Mouse (Mus musculus) 3T3-L1 (cell line): Measurements from ENCODE around the gene A930018P22Rik.
"Not testable (repeated sequence)": the region's sequence is repeated elsewhere in the genome, so short reads cannot be mapped to it uniquely, and the experiment has no call there.

ENCODE experiments used
- DNase-seq: peaks from one replicate; pipeline ENCODE4 v3.0.0-alpha.2; 2015; ENCODE audit warnings: low read depth, low spot score

Gene A930018P22Rik

DNA sequence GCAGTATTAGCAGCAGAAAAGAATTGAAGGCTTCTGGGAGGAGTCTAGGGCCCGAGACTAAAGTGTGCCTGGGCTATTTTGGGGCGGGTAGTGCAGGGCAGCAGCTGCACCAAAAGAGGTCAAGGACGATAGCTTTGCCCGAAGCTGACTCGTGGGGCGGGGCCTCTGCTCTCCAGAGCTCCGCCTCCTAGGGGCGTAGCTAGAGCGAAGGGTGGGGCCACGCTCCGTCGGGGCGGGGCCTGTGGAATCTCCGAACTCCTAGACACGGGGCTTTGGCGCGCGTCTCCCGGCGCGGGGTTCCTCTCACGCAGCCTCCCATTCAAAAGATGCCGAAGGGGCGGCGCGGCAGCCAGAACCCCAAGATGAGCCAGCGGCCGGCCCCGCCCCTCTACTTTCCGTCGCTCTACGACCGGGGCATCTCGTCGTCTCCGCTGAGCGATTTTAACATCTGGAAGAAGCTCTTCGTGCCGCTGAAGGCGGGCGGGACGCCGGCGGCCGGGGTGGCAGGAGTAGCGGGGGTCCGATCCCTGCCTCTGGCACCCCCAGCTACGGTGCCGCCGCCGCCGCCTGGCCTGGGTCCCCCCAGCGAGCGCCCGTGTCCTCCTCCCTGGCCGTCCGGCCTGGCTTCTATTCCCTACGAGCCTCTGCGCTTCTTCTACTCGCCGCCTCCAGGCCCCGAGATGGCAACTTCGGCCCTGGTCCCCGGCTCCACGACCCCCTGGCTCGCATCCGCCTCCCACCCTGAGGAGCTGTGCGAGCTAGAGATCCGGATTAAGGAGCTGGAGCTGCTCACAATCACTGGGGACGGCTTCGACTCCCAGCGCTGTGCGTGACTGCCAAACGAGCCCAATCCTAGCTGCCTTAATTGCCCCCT lies at the start of gene A930018P22Rik:
TSS of gene A930018P22Rik (plus strand) at position 265 of the 874 bp plus-strand sequence.
- peak; percentile 85 for DNase-seq

DNA sequence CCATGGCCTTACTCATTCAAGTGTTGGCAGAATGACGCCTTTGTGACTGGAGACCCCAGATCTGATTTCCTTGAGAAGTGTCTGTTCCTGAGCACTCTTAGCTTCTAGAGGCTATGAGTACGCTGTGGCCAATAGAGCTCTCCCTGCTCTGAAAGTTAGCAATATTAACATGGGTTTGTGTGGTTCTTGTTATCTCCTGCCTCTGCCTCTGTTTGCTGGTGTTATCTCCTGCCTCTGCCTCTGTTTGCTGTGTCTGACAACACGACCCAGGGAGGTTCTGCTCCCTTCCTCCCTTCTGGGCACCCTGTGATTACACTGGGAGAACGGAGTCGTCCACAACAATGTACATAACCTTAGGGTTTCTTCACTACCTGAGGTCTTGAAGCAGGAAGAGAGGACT lies 44.3 kb upstream of the A930018P22Rik start:
- DNase-seq = not testable (repeated sequence)

DNA sequence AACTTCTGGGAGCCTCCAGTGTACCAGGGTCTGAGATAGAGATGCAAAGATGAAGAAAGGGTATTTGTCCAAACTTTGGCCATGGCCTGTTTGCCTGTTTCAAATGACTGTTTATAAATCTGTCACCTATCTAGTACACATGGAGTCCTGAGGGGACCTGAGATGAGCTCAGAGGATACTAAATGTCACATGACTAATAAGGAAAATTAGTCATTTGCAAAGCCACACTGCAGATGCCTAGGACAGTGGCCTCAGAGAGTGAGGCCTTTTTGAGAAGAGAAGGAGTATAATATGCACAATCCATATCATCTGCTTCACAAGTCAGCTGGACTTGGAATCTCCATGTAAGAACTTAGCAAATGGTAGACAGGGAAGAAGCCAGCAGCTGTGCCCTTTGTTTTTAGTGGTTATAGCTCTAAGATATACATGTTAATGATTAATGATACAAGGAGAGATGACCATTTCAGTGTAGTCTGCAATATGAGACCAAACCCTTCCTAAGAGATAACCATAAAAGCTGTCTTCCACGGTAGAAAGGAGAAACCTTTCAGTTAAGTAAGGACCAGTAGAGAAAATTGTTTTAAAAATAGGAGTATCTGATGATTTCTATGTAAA lies 41.0 kb upstream of the A930018P22Rik start:
- not testable (repeated sequence) for DNase-seq

DNA sequence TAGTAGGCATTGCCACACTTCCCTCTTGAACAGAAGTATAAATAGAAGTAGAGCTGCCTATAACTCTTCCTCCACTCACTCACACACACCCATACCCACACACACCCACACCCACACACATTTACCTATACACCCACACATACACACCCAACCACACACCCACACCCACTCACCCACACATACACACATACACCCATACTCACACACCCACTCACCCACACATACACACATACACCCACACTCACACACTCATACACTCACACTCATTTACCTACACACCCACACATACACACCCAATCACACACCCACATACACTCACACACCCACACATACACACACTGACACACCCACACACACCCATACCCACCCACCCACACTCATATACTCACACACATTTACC lies 40.1 kb upstream of the A930018P22Rik start:
- no peak for DNase-seq

DNA sequence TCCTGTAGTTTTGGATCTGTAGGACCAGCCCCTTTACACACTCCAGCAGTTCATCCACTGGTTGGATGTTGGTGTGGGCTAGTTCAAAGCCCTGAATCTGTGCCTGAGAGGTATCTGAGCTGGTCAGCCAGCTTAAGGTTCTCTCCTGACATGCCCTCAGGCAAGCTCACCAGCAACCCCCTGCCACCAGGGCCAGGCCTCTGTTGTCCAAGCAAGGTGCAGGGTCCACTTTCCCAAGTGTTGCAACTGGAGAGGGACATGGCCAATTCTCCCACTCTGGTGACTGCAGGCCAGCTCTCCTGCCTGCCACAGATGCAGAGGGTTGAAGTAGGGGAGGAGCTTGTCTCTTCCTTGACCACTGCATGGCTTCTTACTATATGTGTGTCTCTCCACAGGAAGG lies 38.5 kb upstream of the A930018P22Rik start:
- DNase-seq = not testable (repeated sequence)

DNA sequence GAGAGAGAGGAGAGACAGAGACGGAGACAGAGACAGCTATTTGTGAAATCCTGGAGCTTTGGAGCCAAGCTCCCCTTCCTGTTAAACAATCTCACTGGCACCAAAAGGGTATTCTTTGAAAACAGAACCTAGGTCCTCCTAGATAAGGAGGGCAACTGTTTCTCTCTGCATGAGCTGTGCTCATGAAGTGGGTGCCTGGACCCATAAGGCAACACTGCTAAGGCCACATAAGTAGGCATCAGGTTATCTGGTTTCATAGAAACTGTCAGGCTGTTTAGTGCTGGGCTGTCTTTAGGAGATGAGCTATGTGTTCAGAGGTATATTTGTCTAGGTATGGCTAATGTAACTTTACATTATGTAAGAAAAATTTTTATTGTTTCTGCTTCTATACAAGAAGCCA lies 35.0 kb upstream of the A930018P22Rik start:
- not testable (repeated sequence) for DNase-seq

DNA sequence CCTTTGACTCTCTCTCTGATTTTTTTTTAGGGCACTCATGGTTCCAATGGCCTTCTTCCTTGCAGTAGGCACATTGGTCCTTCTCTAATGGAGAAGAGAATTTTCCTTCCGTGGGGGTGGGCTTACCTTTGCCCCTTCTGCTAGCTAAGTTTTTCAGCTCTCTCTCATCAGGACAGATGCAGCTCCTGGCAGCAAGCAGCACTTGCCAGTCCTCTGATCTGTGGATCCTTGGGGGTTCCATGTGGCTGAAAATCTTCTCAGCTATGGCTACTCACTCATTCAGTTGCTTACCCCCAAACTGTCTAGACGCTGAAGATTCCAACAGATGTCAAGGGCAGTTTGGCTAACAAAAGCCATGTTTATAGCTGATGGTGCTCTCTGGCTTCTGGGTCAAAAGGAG lies 29.3 kb upstream of the A930018P22Rik start:
- DNase-seq = no peak

DNA sequence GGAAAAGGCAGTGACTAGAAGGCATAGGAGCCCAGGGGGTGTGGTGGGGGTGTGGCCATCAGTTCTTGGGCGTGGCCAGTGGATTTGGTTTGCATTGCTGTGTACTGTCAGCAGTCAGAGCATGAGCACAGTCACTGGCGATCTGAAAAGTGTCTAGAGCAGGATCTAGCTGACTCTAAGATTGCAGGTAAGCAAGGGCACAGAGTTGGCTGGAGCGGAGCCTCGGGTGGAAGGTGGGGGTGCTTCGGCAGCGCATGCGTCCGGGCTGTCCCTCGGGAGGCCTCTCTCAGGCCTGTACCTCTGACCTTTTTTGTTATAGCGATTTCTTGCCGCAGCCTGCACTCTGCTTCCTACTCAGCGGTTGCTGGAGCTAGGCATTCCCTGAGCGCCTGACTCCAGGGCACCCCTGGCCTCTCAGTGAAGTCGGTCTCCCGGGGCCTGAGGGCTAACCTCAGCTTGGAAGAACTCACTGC lies 26.8 kb upstream of the A930018P22Rik start, which contains the start of gene Cd59a:
TSS of gene Cd59a (plus strand) at position 61 of the 473 bp plus-strand sequence.
- DNase-seq = peak; percentile 97

DNA sequence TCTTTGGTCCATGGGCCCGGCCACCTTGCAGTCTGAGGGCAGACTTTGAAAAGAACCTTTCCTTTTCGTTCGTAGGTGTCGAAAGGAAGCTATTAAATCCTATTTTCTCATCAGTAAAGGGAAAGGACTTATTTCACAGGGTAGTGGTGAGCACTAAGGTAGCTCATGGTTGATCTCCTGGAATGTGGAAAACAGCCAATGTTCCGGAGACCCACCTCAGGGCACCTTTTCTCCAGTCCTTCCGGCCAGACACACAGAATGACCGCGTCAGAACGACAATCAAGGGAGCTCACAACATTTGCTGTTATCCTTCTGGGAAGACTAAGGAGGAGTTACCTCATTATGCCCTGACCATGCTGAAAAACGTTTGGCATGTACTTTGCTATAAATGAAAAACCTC lies 26.3 kb upstream of the A930018P22Rik start:
- DNase-seq = no peak

DNA sequence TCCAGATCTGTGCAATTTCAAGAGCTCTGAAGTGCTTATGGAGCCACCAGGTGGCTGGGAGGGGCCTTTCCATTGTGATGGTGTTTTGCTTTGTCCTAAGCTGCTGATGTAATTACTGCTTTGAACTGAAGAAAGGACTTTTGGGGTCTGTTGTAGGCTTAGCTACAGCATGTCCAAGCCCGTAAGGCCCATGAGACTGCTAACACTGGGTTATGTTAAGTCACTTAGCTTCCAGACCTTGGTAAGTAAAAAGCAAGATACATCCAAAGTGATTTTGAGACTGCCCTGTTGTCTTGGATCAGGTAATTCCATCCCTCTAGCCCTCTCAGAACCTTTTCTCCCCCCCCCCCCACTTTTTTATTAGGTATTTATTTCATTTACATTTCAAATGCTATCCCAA lies 25.8 kb upstream of the A930018P22Rik start:
- not testable (repeated sequence) for DNase-seq

DNA sequence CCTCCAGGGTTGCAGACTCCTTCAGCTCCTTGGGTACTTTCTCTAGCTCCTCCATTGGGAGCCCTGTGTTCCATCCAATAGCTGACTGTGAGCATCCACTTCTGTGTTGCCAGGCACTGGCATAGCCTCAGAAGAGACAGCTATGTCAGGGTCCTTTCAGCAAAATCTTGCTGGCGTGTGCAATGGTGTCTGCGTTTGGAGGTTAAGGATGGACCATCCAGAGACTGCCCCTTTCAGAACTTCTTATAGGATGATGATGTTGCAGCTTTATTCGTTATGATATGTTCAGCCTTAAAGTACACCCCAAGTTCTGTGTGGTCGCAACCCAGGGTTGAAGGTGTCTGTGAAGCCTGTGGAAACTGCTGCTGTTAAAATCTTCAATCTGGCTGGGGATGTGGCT lies 25.2 kb upstream of the A930018P22Rik start:
- not testable (repeated sequence) for DNase-seq

DNA sequence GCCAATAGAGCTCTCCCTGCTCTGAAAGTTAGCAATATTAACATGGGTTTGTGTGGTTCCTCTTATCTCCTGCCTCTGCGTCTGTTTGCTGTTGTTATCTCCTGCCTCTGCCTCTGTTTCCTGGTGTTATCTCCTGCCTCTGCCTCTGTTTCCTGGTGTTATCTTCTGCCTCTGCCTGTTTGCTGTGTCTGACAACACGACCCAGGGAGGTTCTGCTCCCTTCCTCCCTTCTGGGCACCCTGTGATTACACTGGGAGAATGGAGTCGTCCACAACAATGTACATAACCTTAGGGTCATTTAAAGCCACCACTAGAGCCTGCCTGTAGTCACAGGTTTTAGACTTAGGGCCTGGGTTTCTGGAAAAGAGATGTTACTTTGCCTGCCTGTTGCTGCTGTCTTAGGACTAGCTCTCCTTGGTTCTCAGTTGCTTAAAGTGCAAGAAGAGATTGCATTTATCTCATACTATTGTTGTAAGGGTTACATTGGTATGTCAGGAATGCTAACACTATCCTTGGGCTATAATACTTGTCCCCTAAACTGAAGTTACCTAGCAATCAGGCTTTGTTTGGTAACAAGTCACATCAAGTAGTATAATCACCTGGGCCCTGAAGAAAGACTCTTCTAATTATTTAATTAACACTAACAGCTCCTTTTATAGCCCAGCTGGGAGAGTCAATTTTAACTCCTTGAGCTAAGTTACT lies 23.9 kb upstream of the A930018P22Rik start:
- peak; percentile 40 for DNase-seq

DNA sequence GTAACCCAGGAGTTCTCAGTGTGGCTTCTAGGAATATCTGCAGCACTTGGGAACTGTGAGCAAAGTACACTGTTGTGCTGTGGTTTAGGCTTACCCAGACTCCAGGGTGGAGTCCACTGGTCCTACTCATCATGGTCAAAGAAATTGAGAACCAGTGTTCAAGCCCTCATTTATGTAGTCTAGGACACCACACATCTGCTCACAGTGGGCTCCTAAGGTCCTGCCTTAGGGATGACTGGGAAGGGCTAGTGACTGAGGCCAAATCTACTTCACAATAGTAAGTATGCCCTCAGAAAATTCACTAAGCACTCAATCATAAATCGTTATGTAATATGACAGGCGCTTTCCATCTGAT lies 23.4 kb upstream of the A930018P22Rik start:
- DNase-seq = no peak

DNA sequence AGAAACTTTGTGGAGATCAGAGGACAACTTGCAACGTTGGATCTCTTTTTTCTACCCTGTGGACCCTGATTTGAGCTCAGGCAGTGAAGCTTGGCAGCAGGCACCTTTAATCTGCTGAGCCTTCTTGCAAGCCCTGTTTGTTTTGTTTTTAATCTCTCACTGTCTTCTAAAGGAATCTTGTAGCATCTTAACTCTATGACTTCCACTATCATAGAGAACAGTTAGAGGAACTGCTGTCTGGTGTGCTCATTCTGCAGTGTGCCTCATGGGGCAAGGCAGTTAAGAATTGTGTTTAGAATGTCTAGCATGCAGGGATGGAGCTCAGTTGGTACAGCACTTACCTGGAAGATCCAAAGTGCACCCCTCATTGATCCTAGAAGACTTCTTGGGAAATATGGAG lies 22.6 kb upstream of the A930018P22Rik start:
- DNase-seq = no peak

DNA sequence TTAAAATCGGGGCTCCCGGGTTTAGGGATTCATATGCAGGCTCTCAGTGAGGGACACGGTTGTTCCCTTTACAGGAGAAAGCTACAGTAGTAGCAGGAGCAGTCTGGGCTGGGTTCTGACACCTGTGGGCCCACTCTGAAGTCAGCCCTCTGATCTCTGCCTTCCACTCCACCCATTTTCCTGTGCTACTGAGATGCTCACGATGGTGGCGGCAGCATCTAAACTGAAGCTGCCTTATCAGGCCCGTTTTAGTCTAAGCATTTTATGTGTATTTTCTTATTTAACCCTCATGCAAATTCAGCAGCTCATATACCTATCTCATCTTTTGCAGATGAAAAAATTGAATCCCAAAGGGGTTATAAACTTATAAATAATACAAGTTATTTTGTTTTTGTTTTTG lies 17.8 kb upstream of the A930018P22Rik start:
- DNase-seq = no peak

DNA sequence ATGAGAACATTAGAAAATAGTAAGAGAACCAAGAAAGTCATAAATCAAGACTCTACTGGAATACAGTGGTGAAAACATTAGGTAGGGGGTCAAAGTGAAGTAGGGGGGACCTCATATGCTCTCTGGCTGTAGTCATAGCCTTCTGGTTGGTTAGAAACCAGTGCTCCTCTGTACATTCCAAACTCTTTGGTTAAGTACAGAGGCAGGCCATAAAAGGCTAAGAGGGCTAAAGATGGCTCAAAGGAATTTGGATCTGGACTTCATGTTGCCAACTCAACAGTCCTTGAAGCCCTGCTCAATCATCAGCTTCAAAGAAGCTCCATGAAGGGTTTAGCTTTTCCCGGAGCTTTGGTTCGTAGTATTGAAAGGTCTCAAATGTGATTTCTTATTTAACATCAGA lies 13.5 kb upstream of the A930018P22Rik start:
- DNase-seq = not testable (repeated sequence)

DNA sequence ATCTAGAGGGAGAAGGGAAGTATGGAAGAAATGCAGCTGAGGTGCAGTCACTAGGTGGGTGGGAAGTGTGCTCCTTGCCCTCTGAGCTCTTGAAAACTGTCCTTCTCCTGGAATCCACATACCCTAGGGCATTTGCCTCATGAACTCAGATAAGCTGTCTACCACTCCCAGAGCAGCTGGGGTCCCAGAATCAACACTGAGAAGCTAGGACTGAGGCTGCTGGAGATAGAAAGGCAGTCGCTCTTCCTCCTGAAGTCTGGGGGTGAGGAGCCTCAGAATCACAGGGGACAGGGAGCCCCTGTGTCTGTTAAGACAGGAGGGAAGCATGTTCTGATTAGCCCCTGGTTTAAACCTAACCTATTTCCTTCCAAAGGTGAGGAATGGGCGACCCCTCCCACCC lies 13.0 kb upstream of the A930018P22Rik start:
- DNase-seq = no peak

DNA sequence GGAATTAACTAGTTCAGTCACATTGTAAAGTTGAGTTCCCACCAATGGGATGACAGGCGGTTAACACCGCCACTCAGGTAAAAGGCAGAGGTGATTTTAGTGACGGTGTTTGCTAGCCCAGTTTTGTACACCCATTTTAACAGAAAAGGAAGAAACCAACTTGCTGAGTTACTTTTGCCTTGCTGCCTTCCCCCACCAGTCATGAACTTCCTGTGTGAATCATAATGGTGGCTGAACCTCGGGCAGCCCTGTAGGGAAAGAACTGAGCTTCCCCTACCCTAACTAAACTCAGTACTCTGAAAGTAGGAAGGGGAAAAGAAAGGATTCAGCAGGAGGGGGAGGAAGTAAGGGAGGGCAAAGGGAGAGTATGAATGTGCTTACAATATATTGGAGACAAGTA lies 12.5 kb upstream of the A930018P22Rik start:
- DNase-seq = no peak

DNA sequence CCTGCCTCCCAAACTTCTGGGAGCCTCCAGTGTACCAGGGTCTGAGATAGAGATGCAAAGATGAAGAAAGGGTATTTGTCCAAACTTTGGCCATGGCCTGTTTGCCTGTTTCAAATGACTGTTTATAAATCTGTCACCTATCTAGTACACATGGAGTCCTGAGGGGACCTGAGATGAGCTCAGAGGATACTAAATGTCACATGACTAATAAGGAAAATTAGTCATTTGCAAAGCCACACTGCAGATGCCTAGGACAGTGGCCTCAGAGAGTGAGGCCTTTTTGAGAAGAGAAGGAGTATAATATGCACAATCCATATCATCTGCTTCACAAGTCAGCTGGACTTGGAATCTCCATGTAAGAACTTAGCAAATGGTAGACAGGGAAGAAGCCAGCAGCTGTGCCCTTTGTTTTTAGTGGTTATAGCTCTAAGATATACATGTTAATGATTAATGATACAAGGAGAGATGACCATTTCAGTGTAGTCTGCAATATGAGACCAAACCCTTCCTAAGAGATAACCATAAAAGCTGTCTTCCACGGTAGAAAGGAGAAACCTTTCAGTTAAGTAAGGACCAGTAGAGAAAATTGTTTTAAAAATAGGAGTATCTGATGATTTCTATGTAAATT lies 11.3 kb upstream of the A930018P22Rik start:
- DNase-seq = not testable (repeated sequence)

DNA sequence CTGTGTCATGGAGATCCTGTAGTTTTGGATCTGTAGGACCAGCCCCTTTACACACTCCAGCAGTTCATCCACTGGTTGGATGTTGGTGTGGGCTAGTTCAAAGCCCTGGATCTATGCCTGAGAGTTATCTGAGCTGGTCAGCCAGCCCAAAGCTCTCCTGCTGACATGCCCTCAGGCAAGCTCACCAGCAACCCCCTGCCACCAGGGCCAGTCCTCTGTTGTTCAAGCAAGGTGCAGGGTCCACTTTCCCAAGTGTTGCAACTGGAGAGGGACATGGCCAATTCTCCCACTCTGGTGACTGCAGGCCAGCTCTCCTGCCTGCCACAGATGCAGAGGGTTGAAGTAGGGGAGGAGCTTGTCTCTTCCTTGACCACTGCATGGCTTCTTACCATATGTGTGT lies 9.0 kb upstream of the A930018P22Rik start:
- not testable (repeated sequence) for DNase-seq

DNA sequence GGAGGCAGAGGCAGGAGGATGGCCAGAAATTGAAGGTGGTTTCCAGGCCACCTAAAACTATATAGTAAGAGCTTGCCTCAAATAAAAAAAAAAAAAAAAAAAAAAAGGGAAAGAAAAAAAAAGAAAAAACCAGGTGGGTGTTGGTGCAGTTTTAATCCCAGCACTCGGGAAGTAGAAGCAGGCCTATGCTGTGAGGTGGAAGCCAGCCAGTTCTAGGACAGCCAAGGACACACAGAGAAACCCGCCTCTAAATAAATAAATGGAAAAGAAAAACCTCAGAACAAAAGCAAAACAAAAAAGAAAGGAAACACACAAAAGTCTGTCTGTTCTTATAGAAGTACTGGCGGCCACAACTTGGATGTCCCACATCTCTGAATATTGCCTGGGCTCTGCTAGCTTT lies 7.7 kb upstream of the A930018P22Rik start:
- DNase-seq = no peak

DNA sequence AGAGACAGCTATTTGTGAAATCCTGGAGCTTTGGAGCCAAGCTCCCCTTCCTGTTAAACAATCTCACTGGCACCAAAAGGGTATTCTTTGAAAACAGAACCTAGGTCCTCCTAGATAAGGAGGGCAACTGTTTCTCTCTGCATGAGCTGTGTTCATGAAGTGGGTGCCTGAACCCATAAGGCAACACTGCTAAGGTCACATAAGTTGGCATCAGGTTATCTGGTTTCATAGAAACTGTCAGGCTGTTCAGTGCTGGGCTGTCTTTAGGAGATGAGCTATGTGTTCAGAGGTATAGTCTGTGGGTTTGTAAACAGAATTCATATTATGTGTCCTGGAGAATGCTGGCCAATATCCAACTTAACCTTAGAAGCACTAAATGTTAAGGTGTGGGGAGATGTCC lies 5.4 kb upstream of the A930018P22Rik start:
- DNase-seq = not testable (repeated sequence)
